Mouse (Mus musculus): ENCODE results near the gene Atxn3.

The Atxn3 gene

DNA sequence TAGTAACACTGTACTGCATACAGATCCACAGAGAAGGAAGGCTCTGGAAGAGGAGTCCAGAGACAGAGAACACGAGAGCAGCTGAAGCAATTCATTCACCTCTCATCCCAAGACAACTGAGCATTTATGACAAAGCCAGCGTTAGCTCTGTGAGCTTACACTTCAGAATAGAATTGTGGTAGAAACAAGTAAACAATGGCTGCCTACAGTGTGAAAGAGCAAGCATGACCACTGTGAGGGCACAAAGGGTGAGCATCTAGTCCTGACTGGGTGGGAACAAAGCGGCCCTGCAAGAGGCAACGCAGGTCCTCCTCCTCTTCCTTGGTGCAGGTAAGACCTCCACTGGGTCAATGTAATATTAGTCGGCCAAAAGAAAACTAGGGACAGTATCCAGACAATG lies 67.0 kb downstream of the Atxn3 start:
- peak; percentile 21 for DNase-seq (ENCODE audit: low read depth, low spot score)

DNA sequence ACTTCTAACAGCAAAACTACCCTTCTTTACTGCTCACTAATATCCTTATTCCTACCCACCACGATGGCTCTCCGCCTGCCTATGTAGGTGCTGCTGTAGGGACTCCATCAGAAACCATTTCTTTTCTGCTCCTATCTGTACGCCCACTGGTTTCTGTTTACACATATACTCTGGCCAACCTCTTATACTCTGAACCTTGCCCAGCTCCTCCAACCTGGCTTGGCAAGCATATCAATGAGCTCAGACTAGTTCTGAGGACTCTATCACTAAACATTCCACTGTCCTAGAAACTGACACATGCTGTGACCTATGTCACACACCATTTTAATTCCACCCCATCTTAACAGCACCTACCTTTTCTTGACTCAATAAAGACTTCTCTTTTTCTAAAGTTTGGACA lies 68.7 kb downstream of the Atxn3 start:
- no peak for DNase-seq (ENCODE audit: low read depth, low spot score)

DNA sequence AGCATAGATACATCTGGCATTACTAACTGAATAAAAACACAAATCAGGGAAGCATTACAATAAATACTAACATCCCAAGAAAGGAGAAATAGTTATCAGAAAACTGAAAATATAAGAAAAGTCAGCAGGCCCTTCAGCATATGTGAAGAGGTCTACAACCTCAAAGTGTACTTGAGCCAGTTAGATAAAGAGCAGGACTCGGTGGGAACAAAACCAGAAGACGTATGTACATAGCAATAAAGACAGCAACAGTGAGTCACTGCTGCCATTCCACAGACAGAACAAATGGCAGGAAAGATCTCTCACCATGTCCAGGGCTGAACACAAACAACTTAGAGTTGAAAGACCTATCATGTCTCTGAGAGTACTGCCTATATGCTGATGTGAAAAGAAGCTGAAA lies 69.7 kb downstream of the Atxn3 start:
- DNase-seq (ENCODE audit: low read depth, low spot score): no peak

DNA sequence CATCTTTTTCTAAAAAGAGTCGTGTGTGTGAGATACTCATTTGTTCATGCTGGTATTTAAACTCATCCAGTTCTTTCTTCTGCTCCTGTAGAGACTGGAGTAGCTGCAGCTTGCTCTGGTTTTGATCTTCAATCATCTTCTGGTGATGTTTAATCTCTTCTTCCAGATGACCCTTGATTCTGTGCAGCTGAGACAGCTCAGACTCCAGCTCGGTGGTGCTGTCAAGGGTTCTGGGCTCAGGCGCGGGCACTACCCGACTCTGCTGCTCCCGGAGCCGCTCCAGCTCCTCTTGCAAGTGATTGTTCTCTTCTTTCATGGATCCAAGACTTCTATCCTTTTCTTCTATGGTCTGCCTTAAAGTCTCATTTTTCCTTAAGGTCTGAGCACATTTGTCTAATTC lies 73.1 kb downstream of the Atxn3 start:
- DNase-seq (ENCODE audit: low read depth, low spot score): no peak

DNA sequence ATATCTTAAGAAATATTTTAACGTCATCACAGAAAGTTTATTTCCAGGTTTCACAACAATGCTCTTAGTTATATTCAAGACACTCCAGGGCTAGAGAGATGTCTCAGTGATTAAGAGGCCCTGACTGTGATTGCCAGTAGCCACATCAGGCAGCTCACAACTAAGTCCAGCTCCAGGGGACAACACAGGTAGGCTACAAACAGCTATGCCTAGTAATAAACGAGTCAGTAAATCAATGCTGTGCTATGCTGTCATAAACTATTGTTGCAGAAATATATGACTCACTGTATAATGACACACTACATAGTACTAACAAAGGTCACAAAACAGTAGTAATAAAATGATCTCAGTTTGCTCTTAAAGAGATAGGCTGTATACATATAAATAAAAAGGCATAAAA lies 81.7 kb downstream of the Atxn3 start:
- no peak for DNase-seq (ENCODE audit: low read depth, low spot score)

DNA sequence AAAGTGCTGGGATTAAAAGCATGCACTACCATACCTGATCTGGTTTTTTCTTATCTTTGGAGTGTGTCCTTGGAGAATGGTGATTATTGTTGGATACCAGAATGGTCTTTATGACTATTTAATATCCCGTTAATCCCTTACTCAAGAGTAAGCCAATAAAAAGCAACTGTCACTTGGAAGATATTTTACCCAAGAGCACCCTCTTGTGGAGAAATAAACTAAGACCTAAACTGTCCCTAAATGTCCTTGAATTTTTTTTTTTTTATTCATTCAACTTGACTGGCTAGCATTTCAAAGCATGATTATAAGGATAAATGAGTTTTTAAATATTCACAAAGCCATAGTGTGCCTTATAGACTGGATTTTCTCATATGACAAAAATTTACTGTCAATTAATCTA lies 82.9 kb downstream of the Atxn3 start:
- peak; percentile 46 for DNase-seq (ENCODE audit: low read depth, low spot score)

Data from brain, adult 2 months (tissue).